Mouse (Mus musculus) lung, postnatal 4 days (tissue): Measurements from ENCODE around the gene Pbx1.

ENCODE experiments used
- DNase-seq, 2 experiments: peaks; one replicate each; pipeline ENCODE4 v3.0.0; 2021

Gene Pbx1

GRCm38 (mm10) chr1:168296290-168296689 lies 135.8 kb downstream of the Pbx1 start:
- no peak for DNase-seq

GRCm38 (mm10) chr1:168295782-168296181 lies 136.3 kb downstream of the Pbx1 start:
- DNase-seq = no peak

GRCm38 (mm10) chr1:168293673-168294072 lies 138.4 kb downstream of the Pbx1 start:
- DNase-seq = no peak

DNA sequence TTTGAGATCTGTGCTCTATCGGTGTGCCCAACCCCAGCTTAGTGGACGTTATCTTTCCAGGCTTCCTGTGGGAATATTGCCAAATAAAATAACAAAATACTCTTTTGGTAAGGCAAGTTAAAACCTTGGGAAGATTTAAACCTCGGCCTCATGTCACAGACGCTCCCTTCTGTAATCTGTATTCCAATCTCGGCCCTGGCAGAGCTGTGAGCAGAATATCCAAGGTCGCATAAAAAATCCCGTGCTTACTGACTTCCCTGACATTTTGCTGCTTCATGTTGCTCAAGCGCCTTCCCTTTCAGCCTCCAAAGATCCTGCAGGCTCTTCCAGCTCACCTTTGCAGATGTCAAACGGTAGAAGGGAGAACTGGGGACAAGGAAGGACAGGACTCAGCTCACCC lies 140.0 kb downstream of the Pbx1 start:
- no peak for DNase-seq

- no peak for DNase-seq
Measured at GRCm38 (mm10) chr1:168291643-168292040, 140.4 kb downstream of the Pbx1 start.

- DNase-seq = peak; percentile 69 to 75
Measured at GRCm38 (mm10) chr1:168291001-168291642, 140.9 kb downstream of the Pbx1 start.

- DNase-seq = no peak
Measured at GRCm38 (mm10) chr1:168290236-168290985, 141.7 kb downstream of the Pbx1 start.

- DNase-seq = no peak
Measured at GRCm38 (mm10) chr1:168288891-168289545, 143.1 kb downstream of the Pbx1 start.

DNA sequence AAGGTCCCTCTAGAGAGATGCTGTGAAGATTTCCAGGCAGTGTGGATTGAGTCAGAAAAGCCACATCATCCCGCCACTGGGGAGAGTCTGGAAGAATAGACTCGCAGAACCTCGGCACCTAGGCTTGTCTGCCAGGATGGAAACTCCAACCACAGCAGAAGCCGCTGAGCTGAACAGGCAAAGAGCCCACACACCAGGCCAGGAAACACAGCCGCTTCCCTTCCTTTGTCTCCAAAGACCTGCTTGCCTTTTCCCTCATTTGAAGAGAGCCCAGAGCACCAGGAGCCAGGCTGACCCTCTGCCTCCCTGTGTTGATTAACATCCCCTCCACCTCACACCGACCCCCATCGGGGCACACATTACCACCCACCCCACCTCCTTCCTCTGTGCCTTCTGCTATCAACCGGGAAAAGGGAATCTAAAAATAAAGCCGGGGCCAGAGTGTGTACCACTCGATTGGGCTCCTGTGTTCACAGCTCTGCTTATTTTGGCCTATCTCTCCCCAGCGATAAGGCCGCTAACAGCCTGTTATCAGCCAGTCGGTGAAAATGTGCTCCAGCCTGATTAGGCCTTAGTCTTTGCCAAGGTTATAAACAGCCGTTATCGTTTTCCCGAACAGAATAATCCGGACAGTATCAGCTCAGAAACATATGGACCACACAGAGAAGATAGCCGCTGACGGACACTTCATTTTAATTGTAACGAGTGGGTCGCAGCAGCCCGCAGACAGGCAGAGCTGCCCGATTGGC lies 144.1 kb downstream of the Pbx1 start:
- peak; percentile 37 to 56 for DNase-seq

DNA sequence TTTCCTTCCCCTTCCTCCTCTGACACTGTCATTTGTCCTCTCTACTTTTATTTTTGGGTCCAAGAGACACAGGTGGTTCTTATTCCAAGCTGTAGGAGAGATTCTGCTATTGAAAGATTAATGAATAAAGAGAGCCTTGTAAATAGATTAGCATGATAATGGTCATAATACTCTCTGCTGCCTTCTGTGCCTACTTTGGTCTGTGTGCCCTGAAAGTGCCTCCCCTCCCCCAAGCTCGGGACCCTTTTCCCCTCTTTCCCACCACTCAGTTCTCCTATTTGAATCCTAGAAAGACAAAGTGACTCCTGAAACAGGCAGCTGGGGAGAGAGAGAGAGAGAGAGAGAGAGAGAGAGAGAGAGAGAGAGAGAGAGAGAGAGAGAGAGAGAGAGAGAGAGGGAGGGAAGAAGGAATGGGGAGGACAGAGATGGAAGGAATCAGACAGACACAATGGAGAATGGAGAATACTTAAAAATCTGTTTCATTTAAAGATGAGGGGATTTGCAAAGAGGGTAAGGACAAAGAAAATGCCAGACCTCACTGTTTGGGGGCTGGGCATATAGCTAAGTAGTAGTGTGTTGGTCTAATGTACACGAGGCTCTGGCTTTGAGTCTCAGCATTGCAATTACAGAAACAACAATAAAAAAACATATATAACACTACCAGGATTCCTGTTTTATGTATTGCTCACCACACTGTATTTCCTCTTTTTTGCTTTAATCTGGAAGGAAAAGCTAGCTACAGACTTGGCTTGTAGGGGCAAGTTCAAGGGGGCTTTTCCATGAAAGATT lies 145.0 kb downstream of the Pbx1 start:
- no peak for DNase-seq

DNA sequence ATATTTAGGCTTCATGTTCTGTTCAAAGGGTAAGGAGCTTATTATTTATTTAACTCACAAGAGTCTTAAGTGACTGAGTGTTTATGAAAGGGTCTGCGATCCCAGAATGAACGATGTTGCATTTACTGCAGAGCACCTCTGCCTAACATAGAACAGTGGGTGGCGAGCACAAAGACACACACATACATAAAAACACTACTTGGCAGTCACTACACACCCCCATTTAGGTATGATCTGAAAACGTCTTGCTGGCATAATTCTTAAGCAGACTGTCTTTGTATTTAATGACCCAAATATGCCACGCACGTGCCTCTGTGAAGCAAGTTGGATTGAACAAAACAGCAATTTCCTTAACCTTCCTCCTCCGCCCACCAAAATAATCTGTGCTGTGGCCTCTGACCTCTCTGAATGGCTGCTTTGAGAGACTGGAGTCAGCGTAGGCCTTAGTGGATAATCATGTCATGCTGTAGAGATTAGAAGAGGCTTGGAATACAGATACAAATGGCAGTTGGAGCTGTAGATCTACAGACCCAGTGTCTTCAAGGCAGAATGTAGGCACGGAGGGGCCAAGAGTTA lies 147.4 kb downstream of the Pbx1 start:
- DNase-seq = no peak

- DNase-seq = no peak
Measured at GRCm38 (mm10) chr1:168283841-168284565, 148.1 kb downstream of the Pbx1 start.

DNA sequence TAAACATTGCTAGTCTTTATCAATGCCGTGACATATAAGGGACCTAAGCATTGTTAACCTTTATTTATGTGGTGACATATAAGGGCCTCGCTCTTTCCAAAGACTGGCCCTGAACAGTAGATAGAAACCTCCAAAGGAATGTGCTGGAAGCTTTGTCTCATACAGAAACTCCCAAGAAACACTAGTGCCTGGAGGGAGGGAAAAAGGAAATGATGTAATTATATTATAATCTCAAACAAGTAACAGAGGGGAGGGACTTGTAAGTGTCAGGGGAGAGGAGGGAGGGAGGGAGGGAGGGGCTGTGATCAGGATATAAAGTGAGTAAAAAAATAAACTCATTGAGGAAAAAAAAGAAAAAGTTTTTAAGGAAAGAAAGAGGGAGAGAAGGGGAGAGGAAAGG lies 148.6 kb downstream of the Pbx1 start:
- DNase-seq = no peak

GRCm38 (mm10) chr1:168275678-168276077 lies 156.4 kb downstream of the Pbx1 start:
- DNase-seq = no peak

GRCm38 (mm10) chr1:168274296-168274695 lies 157.8 kb downstream of the Pbx1 start:
- DNase-seq = no peak

DNA sequence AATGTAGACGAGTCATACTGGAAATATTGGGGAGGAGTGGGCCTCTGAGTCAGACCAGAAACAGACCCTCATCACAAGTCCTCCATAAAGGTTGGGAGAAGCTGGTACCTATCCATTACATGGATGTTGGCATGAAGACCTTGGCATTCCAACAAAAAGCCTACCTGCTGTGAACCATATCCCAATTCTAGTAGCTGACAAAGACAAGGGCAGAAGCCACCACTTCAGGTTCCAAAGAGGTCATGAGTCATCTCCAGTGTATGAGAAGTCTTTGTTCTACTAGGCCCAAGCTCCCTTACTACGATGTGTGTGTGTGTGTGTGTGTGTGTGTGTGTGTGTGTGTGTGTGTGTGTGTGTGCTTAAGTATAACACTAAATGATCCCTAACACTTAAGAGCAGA lies 160.0 kb downstream of the Pbx1 start:
- DNase-seq = no peak

- no peak for DNase-seq
Measured at GRCm38 (mm10) chr1:168271207-168271606, 160.9 kb downstream of the Pbx1 start.

GRCm38 (mm10) chr1:168268751-168269623 lies 163.1 kb downstream of the Pbx1 start:
- DNase-seq = peak in 1 of 2 experiments; percentile 19

GRCm38 (mm10) chr1:168268224-168268623 lies 163.8 kb downstream of the Pbx1 start:
- DNase-seq = no peak
